Mouse (Mus musculus): ENCODE measurements around the gene Zbtb46. TPM values are rescaled to one million over a fixed set of nuclear protein-coding genes. Genes with fewer than 3 reads are reported as not detected.
A peak's percentile ranks its signal among the peaks of the same experiment; 100 is the strongest.

Gene Zbtb46
- polyA plus RNA-seq, 1 experiment from 2014 or later: 26.2 TPM

DNA sequence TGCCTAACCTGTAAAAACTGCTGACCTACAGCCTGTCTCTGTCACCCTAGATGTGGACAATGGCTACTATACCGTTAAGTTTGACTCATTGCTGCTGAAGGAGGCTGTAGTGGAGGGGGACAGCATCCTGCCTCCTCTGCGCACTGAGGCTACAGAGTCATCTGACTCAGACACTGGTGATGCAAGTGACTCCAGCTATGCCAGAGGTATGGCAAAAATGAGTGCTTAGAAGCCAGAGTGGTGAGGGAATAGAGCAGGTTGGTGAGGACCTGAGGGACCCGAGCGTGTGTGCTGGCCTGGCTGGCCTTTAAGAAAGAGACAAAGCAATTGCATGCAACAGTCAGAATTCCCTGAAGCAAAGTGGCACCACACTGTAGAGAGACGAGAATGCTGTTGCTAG, 80.5 kb downstream of the Zbtb46 start:
- Histone ChIP-seq H3K27ac (ENCODE audit: low read length) (no peak overlapping the region), H3K27me3 (ENCODE audit: insufficient read depth, low read length) (no peaks in the 10 kb centered on the region), H3K9ac (replicated peaks; ENCODE audit: low read length) (no peak overlapping the region), H3K4me2 (replicated peaks; ENCODE audit: low read depth, low read length) (no peak overlapping the region), H3K4me1 (ENCODE audit: insufficient read depth, low read length) (no peaks in the 10 kb centered on the region), H3K9me3 (ENCODE audit: low read length) (no peaks in the 10 kb centered on the region), H3K4me3 (ENCODE audit: low read length) (no peak overlapping the region), H3K36me3 (ENCODE audit: insufficient read depth, low read length) (peaks cover 41% of the 10 kb centered on the region)
- no peak for ATAC-seq (ENCODE audit: low FRiP score, low TSS enrichment)
- 90% methylated on average over 5 of the region's 5 CpGs for WGBS

DNA sequence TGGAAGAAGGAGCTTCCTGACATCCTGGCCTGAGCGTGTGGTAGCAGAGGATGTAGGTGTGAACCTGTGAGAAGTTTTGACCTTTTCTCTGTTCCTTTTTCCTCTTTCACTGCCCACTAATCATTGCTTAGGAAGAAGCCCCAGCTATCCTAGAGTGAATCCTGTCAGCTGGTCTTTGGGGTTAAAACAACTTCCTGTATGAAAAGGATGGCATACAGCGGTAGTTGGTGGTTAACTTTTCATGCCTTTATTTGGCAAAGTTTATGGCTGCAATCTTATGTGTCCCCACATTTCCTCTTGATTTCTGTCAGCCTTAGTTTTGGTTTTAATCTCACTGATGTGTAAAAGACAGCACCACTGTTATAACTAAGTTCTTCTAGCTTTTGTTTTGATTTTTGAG, 82.0 kb downstream of the Zbtb46 start:
- Histone ChIP-seq H3K27ac (ENCODE audit: low read length) (no peak overlapping the region), H3K27me3 (ENCODE audit: insufficient read depth, low read length) (no peaks in the 10 kb centered on the region), H3K4me3 (ENCODE audit: low read length) (no peak overlapping the region), H3K4me2 (replicated peaks; ENCODE audit: low read depth, low read length) (no peak overlapping the region), H3K9ac (replicated peaks; ENCODE audit: low read length) (no peak overlapping the region), H3K4me1 (ENCODE audit: insufficient read depth, low read length) (no peaks in the 10 kb centered on the region), H3K36me3 (ENCODE audit: insufficient read depth, low read length) (peaks cover 28% of the 10 kb centered on the region), H3K9me3 (ENCODE audit: low read length) (no peaks in the 10 kb centered on the region)
- no peak for ATAC-seq (ENCODE audit: low FRiP score, low TSS enrichment)
- WGBS: 56% methylated on average over 2 of the region's 2 CpGs

DNA sequence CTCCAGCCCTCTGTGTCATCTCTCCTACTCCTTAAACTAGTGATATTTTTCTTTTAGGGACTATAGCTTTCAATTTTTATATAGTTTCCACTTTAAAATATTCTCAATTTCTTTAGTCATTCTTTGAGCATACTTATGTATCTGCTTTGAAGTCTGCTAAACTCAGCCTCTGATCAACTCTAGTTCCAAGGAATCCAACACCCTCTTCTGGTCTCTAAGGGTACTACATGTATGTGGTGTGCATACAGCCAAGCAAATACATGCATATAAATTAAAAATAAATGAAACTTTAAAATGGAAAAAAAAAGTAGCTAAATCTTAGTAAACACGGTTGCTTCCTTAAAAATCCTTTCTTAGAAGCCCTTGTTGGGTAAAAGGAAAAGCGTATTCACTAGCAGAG, 83.4 kb downstream of the Zbtb46 start:
- no peak overlapping the region for H3K27ac ChIP-seq (ENCODE audit: low read length)
- no peak for ATAC-seq (ENCODE audit: low FRiP score, low TSS enrichment)
- peaks cover 28% of the 10 kb centered on the region for H3K36me3 ChIP-seq (ENCODE audit: insufficient read depth, low read length)
- H3K4me2 ChIP-seq (replicated peaks; ENCODE audit: low read depth, low read length): no peak overlapping the region
- 93% methylated on average over 2 of the region's 2 CpGs for WGBS
- H3K27me3 ChIP-seq (ENCODE audit: insufficient read depth, low read length): no peaks in the 10 kb centered on the region
- H3K9ac ChIP-seq (replicated peaks; ENCODE audit: low read length): no peak overlapping the region
- H3K4me3 ChIP-seq (ENCODE audit: low read length): no peak overlapping the region
- H3K9me3 ChIP-seq (ENCODE audit: low read length): no peaks in the 10 kb centered on the region
- no peaks in the 10 kb centered on the region for H3K4me1 ChIP-seq (ENCODE audit: insufficient read depth, low read length)

GRCm38 (mm10) chr2:181370001-181370400, 89.2 kb downstream of the Zbtb46 start:
- Histone ChIP-seq H3K9ac (replicated peaks; ENCODE audit: low read length) (no peak overlapping the region), H3K4me1 (ENCODE audit: insufficient read depth, low read length) (peaks cover 25% of the 10 kb centered on the region), H3K27ac (ENCODE audit: low read length) (no peak overlapping the region), H3K27me3 (ENCODE audit: insufficient read depth, low read length) (no peaks in the 10 kb centered on the region), H3K36me3 (ENCODE audit: insufficient read depth, low read length) (peaks cover 18% of the 10 kb centered on the region), H3K9me3 (ENCODE audit: low read length) (no peaks in the 10 kb centered on the region), H3K4me2 (replicated peaks; ENCODE audit: low read depth, low read length) (no peak overlapping the region), H3K4me3 (ENCODE audit: low read length) (no peak overlapping the region)
- WGBS: 96% methylated on average over 5 of the region's 5 CpGs
- ATAC-seq (ENCODE audit: low FRiP score, low TSS enrichment): no peak

- peak; percentile 79 for ATAC-seq (ENCODE audit: low FRiP score, low TSS enrichment)
- Histone ChIP-seq H3K36me3 (ENCODE audit: insufficient read depth, low read length) (peaks cover 23% of the 10 kb centered on the region), H3K9ac (replicated peaks; ENCODE audit: low read length) (peak overlapping the region; percentile 80), H3K4me2 (replicated peaks; ENCODE audit: low read depth, low read length) (peak overlapping the region; percentile 91), H3K9me3 (ENCODE audit: low read length) (no peaks in the 10 kb centered on the region), H3K27me3 (ENCODE audit: insufficient read depth, low read length) (no peaks in the 10 kb centered on the region), H3K4me3 (ENCODE audit: low read length) (peak overlapping the region; percentile 64), H3K27ac (ENCODE audit: low read length) (peak overlapping the region; percentile 94), H3K4me1 (ENCODE audit: insufficient read depth, low read length) (peaks cover 33% of the 10 kb centered on the region)
- 0% methylated on average over 20 of the region's 20 CpGs for WGBS
These were observed 93.6 kb downstream of the Zbtb46 start for GRCm38 (mm10) chr2:181365655-181366075.

- Histone ChIP-seq H3K4me2 (replicated peaks; ENCODE audit: low read depth, low read length) (peak within 1 kb of the TSS; percentile 91), H3K9me3 (ENCODE audit: low read length) (no peaks in the 10 kb centered on the region), H3K27me3 (ENCODE audit: insufficient read depth, low read length) (no peaks in the 10 kb centered on the region), H3K4me1 (ENCODE audit: insufficient read depth, low read length) (peaks cover 33% of the 10 kb centered on the region), H3K27ac (ENCODE audit: low read length) (peak within 1 kb of the TSS; percentile 94), H3K4me3 (ENCODE audit: low read length) (peak within 1 kb of the TSS; percentile 64), H3K9ac (replicated peaks; ENCODE audit: low read length) (peak within 1 kb of the TSS; percentile 80), H3K36me3 (ENCODE audit: insufficient read depth, low read length) (peaks cover 24% of the 10 kb centered on the region)
- peak; percentile 93 for ATAC-seq (ENCODE audit: low FRiP score, low TSS enrichment)
- under 1% methylated on average over 71 of the region's 71 CpGs for WGBS
These were observed 94.2 kb downstream of the Zbtb46 start, which contains the start of the genes Zgpat and Arfrp1 for GRCm38 (mm10) chr2:181364860-181365596. Zgpat (plus strand) TSS chr2:181364928. Arfrp1 (minus strand) TSS chr2:181365404.

DNA sequence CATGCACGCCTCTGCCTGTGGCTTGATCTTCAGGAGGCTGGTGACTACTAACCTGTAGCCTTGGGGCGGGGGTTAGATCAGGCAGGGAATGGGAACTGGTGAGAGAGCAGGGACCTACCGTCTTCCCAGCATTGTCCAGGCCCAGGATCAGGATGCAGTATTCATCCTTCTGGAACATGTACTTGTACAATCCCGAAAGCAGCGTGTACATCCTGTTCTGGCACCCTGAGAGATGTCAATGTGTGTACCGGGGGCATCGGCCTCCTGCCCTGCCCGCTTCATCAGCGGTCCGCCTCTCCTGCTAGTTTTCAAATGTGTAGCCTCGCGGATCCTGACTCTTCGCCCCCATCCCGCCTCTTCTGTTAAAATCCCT, 94.8 kb downstream of the Zbtb46 start:
- Histone ChIP-seq H3K4me1 (ENCODE audit: insufficient read depth, low read length) (peaks cover 33% of the 10 kb centered on the region), H3K27ac (ENCODE audit: low read length) (peak overlapping the region; percentile 94), H3K4me3 (ENCODE audit: low read length) (peak overlapping the region; percentile 64), H3K9ac (replicated peaks; ENCODE audit: low read length) (peak overlapping the region; percentile 80), H3K36me3 (ENCODE audit: insufficient read depth, low read length) (peaks cover 25% of the 10 kb centered on the region), H3K9me3 (ENCODE audit: low read length) (no peaks in the 10 kb centered on the region), H3K4me2 (replicated peaks; ENCODE audit: low read depth, low read length) (peak overlapping the region; percentile 91), H3K27me3 (ENCODE audit: insufficient read depth, low read length) (no peaks in the 10 kb centered on the region)
- peak; percentile 11; the same call in 1 of the 2 replicates for ATAC-seq (ENCODE audit: low FRiP score, low TSS enrichment)
- 6% methylated on average over 14 of the region's 14 CpGs for WGBS

- Histone ChIP-seq H3K9ac (replicated peaks; ENCODE audit: low read length) (peak overlapping the region; percentile 80), H3K27me3 (ENCODE audit: insufficient read depth, low read length) (no peaks in the 10 kb centered on the region), H3K27ac (ENCODE audit: low read length) (no peak overlapping the region), H3K4me1 (ENCODE audit: insufficient read depth, low read length) (peaks cover 29% of the 10 kb centered on the region), H3K4me2 (replicated peaks; ENCODE audit: low read depth, low read length) (peak overlapping the region; percentile 91), H3K36me3 (ENCODE audit: insufficient read depth, low read length) (peaks cover 24% of the 10 kb centered on the region), H3K9me3 (ENCODE audit: low read length) (no peaks in the 10 kb centered on the region), H3K4me3 (ENCODE audit: low read length) (peak overlapping the region; percentile 64; the same call in 1 of the 2 replicates)
- WGBS: 79% methylated on average over 3 of the region's 3 CpGs
- no peak for ATAC-seq (ENCODE audit: low FRiP score, low TSS enrichment)
These were observed 95.3 kb downstream of the Zbtb46 start for GRCm38 (mm10) chr2:181363946-181364345.

DNA sequence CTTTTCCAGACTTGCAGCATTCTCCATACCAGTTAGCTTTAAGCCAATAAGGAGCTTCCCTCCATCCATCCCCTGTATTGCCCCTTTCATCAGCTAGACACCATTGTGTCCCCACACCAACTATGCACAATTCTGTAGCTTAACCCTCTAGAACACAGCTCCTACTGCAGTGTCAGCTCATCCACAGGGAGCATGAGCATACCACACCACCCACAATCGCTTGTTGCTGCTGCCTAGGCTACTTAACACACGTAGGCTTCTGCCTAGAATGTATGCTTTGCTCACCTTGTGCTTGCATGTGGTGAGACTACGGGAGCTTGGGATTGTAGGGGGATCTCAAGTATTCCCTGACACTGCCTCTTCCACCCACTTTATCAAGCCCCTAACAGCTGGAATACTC, 102.4 kb downstream of the Zbtb46 start:
- Histone ChIP-seq H3K4me1 (ENCODE audit: insufficient read depth, low read length) (no peaks in the 10 kb centered on the region), H3K36me3 (ENCODE audit: insufficient read depth, low read length) (peaks cover 67% of the 10 kb centered on the region), H3K4me3 (ENCODE audit: low read length) (no peak overlapping the region), H3K9ac (replicated peaks; ENCODE audit: low read length) (no peak overlapping the region), H3K27me3 (ENCODE audit: insufficient read depth, low read length) (no peaks in the 10 kb centered on the region), H3K4me2 (replicated peaks; ENCODE audit: low read depth, low read length) (no peak overlapping the region), H3K27ac (ENCODE audit: low read length) (no peak overlapping the region), H3K9me3 (ENCODE audit: low read length) (no peaks in the 10 kb centered on the region)
- WGBS: 84% methylated on average over 3 of the region's 3 CpGs
- no peak for ATAC-seq (ENCODE audit: low FRiP score, low TSS enrichment)

DNA sequence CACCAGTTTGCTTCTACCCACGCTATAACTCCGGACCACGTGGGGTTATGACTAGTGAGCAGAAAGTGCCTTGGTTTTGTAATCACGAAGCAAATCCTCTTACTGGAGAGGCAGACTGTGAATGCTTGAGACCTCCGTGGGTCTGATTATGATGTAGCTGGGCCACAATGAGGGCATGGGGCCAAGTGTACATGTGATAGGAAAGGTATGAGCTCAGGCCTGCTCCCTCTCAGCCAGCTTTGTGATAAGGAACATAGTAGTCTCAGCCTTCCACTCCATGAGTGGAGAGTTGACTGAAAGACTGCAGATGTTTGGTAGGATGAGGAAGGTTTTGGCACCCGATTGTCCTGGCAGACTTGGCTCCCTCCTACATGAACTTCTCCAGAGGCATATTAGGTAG, 116.5 kb downstream of the Zbtb46 start:
- no peak overlapping the region for H3K9ac ChIP-seq (replicated peaks; ENCODE audit: low read length)
- H3K4me1 ChIP-seq (ENCODE audit: insufficient read depth, low read length): no peaks in the 10 kb centered on the region
- ATAC-seq (ENCODE audit: low FRiP score, low TSS enrichment): no peak
- no peak overlapping the region for H3K27ac ChIP-seq (ENCODE audit: low read length)
- WGBS: 94% methylated on average over 6 of the region's 6 CpGs
- H3K27me3 ChIP-seq (ENCODE audit: insufficient read depth, low read length): no peaks in the 10 kb centered on the region
- no peak overlapping the region for H3K4me3 ChIP-seq (ENCODE audit: low read length)
- H3K4me2 ChIP-seq (replicated peaks; ENCODE audit: low read depth, low read length): no peak overlapping the region
- H3K9me3 ChIP-seq (ENCODE audit: low read length): no peaks in the 10 kb centered on the region
- peaks cover 35% of the 10 kb centered on the region for H3K36me3 ChIP-seq (ENCODE audit: insufficient read depth, low read length)
